Mouse (Mus musculus) intestine, embryonic 16.5 days (tissue): ENCODE measurements around the gene Itpkc. TPM values are rescaled to one million over a fixed set of nuclear protein-coding genes. Genes with fewer than 3 reads are reported as not detected.

Experiments
- ATAC-seq: fragments of 200-750 bp; cut with Nextera tagmentation; 2 replicates; pipeline ENCODE4 v1.8.0; 2017; ENCODE audit warnings: moderate TSS enrichment, moderate library complexity
- H3K27ac ChIP-seq: fragments of 300-500 bp; sonication (generic); 2 replicates; pipeline ENCODE4 v1.5.1; 2014; ENCODE audit warnings: mild to moderate bottlenecking, low read length
- H3K27me3 ChIP-seq: fragments of 300-500 bp; sonication (generic); replicated peaks from 2 replicates; pipeline ENCODE4 v1.6.1; 2014; ENCODE audit warnings: low read length, control low read depth, mixed read lengths; ENCODE audit not compliant: control insufficient read depth, insufficient read depth
- H3K36me3 ChIP-seq: fragments of 300-500 bp; sonication (generic); 2 replicates; pipeline ENCODE4 v1.6.1; 2014; ENCODE audit warnings: low read length, control low read depth; ENCODE audit not compliant: control insufficient read depth, insufficient read depth
- H3K4me1 ChIP-seq: fragments of 300-500 bp; sonication (generic); 2 replicates; pipeline ENCODE4 v1.6.1; 2014; ENCODE audit warnings: low read length, control low read depth, mixed read lengths; ENCODE audit not compliant: control insufficient read depth, insufficient read depth
- H3K4me2 ChIP-seq: fragments of 300-500 bp; sonication (generic); 2 replicates; pipeline ENCODE4 v1.6.1; 2014; ENCODE audit warnings: low read depth, low read length, control low read depth
- H3K4me3 ChIP-seq: fragments of 300-500 bp; sonication (generic); 2 replicates; pipeline ENCODE4 v1.5.1; 2014; ENCODE audit warnings: mild to moderate bottlenecking, low read length
- H3K9ac ChIP-seq: fragments of 300-500 bp; sonication (generic); 2 replicates; pipeline ENCODE4 v1.6.1; 2014; ENCODE audit warnings: low read depth, low read length
- H3K9me3 ChIP-seq: fragments of 300-500 bp; sonication (generic); 2 replicates; pipeline ENCODE4 v1.6.1; 2016; ENCODE audit warnings: low read length, control low read depth; ENCODE audit not compliant: control insufficient read depth
- WGBS: fragments of 180-500 bp; shearing (Covaris S2); extraction: QIAGEN DNeasy Blood & Tissue Kit; methylation state at CpG from one replicate; pipeline ENCODE4 v1.1.7; 2014; 5-methylcytosine and 5-hydroxymethylcytosine counted together
- polyA plus RNA-seq: library from polyadenylated mRNA; unstranded; fragments of >200 nt; fragmentation: Nextera tagmentation; extraction: Ambion mirVana; gene quantifications from 2 replicates; pipeline ENCODE4 v1.2.1, GENCODE M21; 2015

The Itpkc gene
- polyA plus RNA-seq, 1 experiment from 2014 or later = 8.3 TPM

DNA sequence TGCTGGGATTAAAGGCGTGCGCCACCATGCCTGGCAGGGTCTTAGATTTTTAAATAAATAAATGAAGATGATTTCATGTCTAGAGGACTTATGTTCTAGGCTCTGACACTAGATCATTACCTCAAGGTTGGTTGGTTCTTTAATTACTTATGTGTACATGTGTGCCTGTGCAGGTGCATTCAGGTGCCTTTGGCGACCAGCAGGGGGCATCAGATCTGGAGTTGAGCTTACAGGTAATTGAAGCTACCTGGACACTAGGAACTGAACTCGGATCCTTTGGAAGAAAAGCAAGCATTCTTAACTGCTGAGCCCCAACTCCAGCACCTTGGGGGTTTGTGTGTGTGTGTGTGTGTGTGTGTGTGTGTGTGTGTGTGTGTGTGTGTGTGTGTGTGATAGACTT lies 2.3 kb upstream of the Itpkc start:
- Histone ChIP-seq H3K9ac (no peak overlapping the region), H3K4me3 (no peak overlapping the region), H3K36me3 (no peaks in the 10 kb centered on the region), H3K27me3 (no peaks in the 10 kb centered on the region), H3K9me3 (no peaks in the 10 kb centered on the region), H3K4me2 (no peak overlapping the region), H3K27ac (no peak overlapping the region), H3K4me1 (peaks cover 30% of the 10 kb centered on the region)
- WGBS = 72% methylated on average over 4 of the region's 4 CpGs
- no peak for ATAC-seq

GRCm38 (mm10) chr7:27228865-27229264 lies 404 bp upstream of the Itpkc start:
- no peaks in the 10 kb centered on the region for H3K36me3 ChIP-seq
- 11% methylated on average over 6 of the region's 6 CpGs for WGBS
- peaks cover 46% of the 10 kb centered on the region for H3K4me1 ChIP-seq
- H3K27me3 ChIP-seq = no peaks in the 10 kb centered on the region
- ATAC-seq = no peak
- no peaks in the 10 kb centered on the region for H3K9me3 ChIP-seq
- peak overlapping the region; percentile 91 for H3K27ac ChIP-seq
- H3K4me2 ChIP-seq = peak overlapping the region; percentile 86
- H3K9ac ChIP-seq = peak overlapping the region; percentile 97
- H3K4me3 ChIP-seq = peak overlapping the region; percentile 86

GRCm38 (mm10) chr7:27227676-27228075 lies 785 bp downstream of the Itpkc start:
- Histone ChIP-seq H3K27me3 (no peaks in the 10 kb centered on the region), H3K4me2 (peak overlapping the region; percentile 86), H3K27ac (peak overlapping the region; percentile 91), H3K9me3 (no peaks in the 10 kb centered on the region), H3K36me3 (no peaks in the 10 kb centered on the region), H3K4me3 (peak overlapping the region; percentile 86), H3K4me1 (peaks cover 48% of the 10 kb centered on the region), H3K9ac (peak overlapping the region; percentile 97)
- under 1% methylated on average over 10 of the region's 10 CpGs for WGBS
- no peak for ATAC-seq

- peaks cover 49% of the 10 kb centered on the region for H3K4me1 ChIP-seq
- WGBS = 23% methylated on average over 8 of the region's 9 CpGs
- ATAC-seq = no peak
- no peaks in the 10 kb centered on the region for H3K36me3 ChIP-seq
- H3K9ac ChIP-seq = peak overlapping the region; percentile 97
- peak overlapping the region; percentile 86 for H3K4me2 ChIP-seq
- no peaks in the 10 kb centered on the region for H3K27me3 ChIP-seq
- peak overlapping the region; percentile 91 for H3K27ac ChIP-seq
- H3K9me3 ChIP-seq = no peaks in the 10 kb centered on the region
- H3K4me3 ChIP-seq = peak overlapping the region; percentile 86
These were observed 1.2 kb downstream of the Itpkc start for GRCm38 (mm10) chr7:27227276-27227675.

DNA sequence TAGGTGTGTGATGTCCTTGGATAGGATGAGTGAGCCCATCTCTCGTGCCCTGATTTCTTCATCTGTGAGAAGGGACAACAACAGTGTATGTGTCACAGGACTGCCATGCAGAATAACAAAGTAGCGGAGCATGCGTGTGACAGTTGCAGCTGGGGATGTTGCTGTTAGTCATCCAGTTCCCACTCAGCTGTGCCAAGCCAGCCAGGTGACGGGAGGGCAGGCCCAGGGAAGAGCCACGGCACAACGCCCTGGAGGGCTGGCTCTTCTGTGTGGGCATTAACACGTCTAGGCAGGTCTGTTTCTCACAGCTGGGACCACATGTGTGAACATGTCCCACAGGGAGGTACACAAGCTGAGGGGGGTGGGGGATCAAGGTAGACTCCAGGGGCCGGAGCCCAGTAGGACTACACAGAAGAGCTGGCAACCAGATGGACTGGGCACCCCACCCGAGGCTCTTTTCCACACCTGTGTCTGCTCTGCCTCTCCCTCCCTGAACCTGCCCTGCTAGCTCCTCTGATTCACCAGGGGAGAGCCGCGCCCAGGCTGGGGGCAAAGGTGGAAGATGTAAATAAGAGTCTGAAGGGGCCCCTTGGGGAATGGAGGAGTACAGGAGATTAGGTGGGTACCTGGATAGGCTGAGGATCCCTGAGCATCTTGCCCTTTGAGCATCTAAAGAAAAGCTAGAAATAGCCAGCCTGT lies 3.4 kb downstream of the Itpkc start:
- WGBS = 45% methylated on average over 11 of the region's 11 CpGs
- H3K27ac ChIP-seq = peak overlapping the region; percentile 87
- peak; percentile 83 for ATAC-seq
- peak overlapping the region; percentile 62 for H3K9ac ChIP-seq
- peak overlapping the region; percentile 86 for H3K4me3 ChIP-seq
- H3K36me3 ChIP-seq = no peaks in the 10 kb centered on the region
- no peaks in the 10 kb centered on the region for H3K9me3 ChIP-seq
- no peaks in the 10 kb centered on the region for H3K27me3 ChIP-seq
- peaks cover 52% of the 10 kb centered on the region for H3K4me1 ChIP-seq
- H3K4me2 ChIP-seq = peak overlapping the region; percentile 86

GRCm38 (mm10) chr7:27222538-27222937 lies 5.9 kb downstream of the Itpkc start:
- Histone ChIP-seq H3K9ac (no peak overlapping the region), H3K4me1 (peaks cover 48% of the 10 kb centered on the region), H3K27ac (no peak overlapping the region), H3K36me3 (no peaks in the 10 kb centered on the region; the same call in 1 of the 2 replicates), H3K4me2 (no peak overlapping the region), H3K27me3 (no peaks in the 10 kb centered on the region), H3K9me3 (no peaks in the 10 kb centered on the region), H3K4me3 (no peak overlapping the region)
- no peak for ATAC-seq
- 57% methylated on average over 1 of the region's 1 CpGs for WGBS

DNA sequence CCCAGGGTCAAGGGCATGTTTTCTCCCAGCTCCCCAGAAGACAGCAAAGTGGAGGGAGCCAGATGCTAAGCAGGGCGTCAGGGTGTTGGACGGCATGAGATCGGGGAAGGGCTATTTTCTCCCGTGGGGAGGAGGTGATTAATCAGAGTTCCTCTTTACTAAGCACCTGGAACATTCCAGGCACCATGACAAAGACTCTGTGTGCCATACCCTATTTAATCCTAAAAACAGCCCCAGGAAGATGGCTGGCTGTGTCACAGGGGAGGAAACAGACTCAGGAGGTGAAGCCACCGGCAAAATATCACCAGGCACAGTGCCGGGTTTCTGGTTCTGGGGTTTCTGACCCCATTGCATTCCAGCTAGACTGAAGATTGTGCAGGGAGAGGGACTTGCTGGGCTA lies 6.5 kb downstream of the Itpkc start:
- Histone ChIP-seq H3K9me3 (no peaks in the 10 kb centered on the region), H3K4me1 (peaks cover 43% of the 10 kb centered on the region), H3K4me3 (no peak overlapping the region), H3K36me3 (peaks cover under 1% of the 10 kb centered on the region), H3K4me2 (no peak overlapping the region), H3K9ac (no peak overlapping the region), H3K27ac (no peak overlapping the region), H3K27me3 (no peaks in the 10 kb centered on the region)
- ATAC-seq = no peak
- 62% methylated on average over 6 of the region's 6 CpGs for WGBS

DNA sequence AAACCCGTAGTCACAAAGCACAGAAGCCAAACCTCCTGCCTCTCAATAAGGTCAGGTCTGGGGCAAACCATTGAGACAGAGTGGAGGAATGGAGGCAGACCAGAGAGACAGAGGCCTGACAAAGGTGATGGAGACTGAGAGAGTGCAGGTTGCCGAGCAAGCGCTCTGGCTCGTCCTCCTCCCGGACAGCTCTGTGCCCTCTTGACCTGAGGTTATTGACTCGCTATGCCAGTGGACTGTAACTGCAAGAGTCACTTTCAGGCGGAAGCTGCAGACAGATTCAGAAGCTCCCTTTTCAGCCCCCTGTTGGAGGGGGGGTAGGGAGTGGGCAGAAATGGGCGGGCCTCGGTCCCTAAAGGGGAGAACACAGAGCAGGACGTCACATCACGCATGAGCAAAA lies 8.5 kb downstream of the Itpkc start:
- ATAC-seq = no peak
- no peak overlapping the region for H3K9ac ChIP-seq
- H3K4me2 ChIP-seq = no peak overlapping the region
- H3K36me3 ChIP-seq = peaks cover 8% of the 10 kb centered on the region
- no peaks in the 10 kb centered on the region for H3K9me3 ChIP-seq
- H3K27ac ChIP-seq = no peak overlapping the region
- no peak overlapping the region for H3K4me3 ChIP-seq
- peaks cover 25% of the 10 kb centered on the region for H3K4me1 ChIP-seq
- H3K27me3 ChIP-seq = no peaks in the 10 kb centered on the region
- 71% methylated on average over 11 of the region's 11 CpGs for WGBS

GRCm38 (mm10) chr7:27218586-27218985 lies 9.9 kb downstream of the Itpkc start:
- H3K36me3 ChIP-seq = peaks cover 8% of the 10 kb centered on the region
- 83% methylated on average over 7 of the region's 7 CpGs for WGBS
- no peak overlapping the region for H3K4me2 ChIP-seq

DNA sequence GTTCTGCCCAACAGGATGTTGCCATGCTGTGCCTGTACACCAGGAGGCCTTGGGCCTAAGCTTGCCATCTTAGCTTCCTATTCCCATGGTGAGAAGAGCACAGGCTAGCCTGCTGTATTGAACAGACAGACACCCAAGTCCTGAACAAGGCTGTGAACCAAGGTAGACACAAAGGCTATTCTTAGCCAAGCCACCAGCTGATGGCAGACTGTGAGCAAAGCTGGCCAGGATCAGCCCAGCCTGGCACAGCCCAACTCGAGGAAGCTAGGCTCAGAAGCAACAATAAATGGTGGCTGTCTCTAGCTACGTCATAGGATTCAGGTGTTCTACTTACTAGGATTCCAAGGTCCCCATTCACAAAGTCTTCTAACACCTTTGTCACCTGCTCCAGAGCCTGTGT lies 15.8 kb downstream of the Itpkc start:
- 93% methylated on average over 2 of the region's 2 CpGs for WGBS
- Histone ChIP-seq H3K36me3 (peaks cover 17% of the 10 kb centered on the region), H3K4me1 (no peaks in the 10 kb centered on the region), H3K9me3 (no peaks in the 10 kb centered on the region), H3K4me2 (no peak overlapping the region), H3K4me3 (no peak overlapping the region), H3K9ac (no peak overlapping the region), H3K27me3 (no peaks in the 10 kb centered on the region), H3K27ac (no peak overlapping the region)
- no peak for ATAC-seq

More at GRCm38 (mm10) chr7:27218586-27218985, 9.9 kb downstream of the Itpkc start:
- Histone ChIP-seq H3K4me3 (no peak overlapping the region), H3K27me3 (no peaks in the 10 kb centered on the region), H3K9ac (no peak overlapping the region), H3K27ac (no peak overlapping the region), H3K4me1 (peaks cover 13% of the 10 kb centered on the region), H3K9me3 (no peaks in the 10 kb centered on the region)
- no peak for ATAC-seq
